Mouse (Mus musculus): ENCODE results near the gene Pde4c. TPM values are rescaled to one million over a fixed set of nuclear protein-coding genes. Genes with fewer than 3 reads are reported as not detected.

Gene Pde4c
- polyA plus RNA-seq (2012; rRNA removed): 6.5 and 6.8 TPM in 2 replicates

DNA sequence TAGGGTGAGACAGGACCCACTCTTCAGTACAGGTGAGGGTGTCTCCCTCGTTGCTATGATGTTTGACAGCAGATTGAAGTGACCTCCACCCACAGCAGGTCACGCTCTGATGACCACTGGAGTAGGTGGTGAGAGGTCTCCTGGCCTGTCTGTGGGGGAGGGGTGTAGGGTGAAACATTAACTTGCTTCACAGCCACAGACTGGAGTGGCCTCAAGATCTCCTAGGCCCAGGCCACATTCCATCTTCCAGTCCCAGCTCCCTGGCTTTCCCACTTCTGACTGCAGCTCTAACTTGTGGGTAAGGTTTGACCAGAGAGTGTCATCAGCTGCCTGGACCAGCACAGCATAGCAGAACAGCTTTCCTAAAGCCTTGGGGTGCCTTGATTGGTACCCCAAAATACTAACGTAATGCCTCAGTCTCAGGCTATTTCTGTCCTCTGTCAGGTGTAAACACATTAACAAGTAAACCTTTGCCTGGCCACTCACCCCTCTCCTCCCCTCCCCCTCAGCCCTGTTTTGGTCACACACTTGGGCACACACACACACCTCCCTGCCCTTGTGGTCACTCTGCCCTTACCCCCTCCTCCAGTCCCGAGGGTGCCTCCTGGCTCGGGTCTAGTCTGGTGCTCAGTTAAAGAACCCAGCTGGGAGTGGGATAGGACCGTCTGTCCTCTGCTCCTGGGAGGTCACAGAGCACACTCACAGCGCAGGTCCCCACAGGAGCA is at the start of gene Pde4c:
TSS of gene Pde4c (plus strand) at position 235 of the 725 bp plus-strand sequence.
- 65% methylated on average over 7 of the region's 7 CpGs for WGBS
- Histone ChIP-seq H3K36me3 (ENCODE audit: control insufficient read depth, insufficient read depth, low read length) (no peaks in the 10 kb centered on the region), H3K4me3 (ENCODE audit: low read depth, low read length) (no peak within 1 kb of the TSS), H3K27me3 (ENCODE audit: control insufficient read depth, insufficient read depth, low read length) (peaks cover 3% of the 10 kb centered on the region; the same call in 1 of the 2 replicates), H3K4me1 (ENCODE audit: control insufficient read depth, insufficient read depth, insufficient read length, low read length) (peaks cover 4% of the 10 kb centered on the region; the same call in 1 of the 2 replicates), H3K27ac (ENCODE audit: insufficient read depth, low read depth, low read length) (no peak within 1 kb of the TSS)
- TF ChIP-seq CTCF (IDR thresholded peaks at IDR 0.05; ENCODE audit: extremely low read depth, insufficient read length, insufficient replicate concordance, low read depth, low read length) (no peak), POLR2A (IDR thresholded peaks at IDR 0.05; ENCODE audit: low read depth, low read length) (no peak)

DNA sequence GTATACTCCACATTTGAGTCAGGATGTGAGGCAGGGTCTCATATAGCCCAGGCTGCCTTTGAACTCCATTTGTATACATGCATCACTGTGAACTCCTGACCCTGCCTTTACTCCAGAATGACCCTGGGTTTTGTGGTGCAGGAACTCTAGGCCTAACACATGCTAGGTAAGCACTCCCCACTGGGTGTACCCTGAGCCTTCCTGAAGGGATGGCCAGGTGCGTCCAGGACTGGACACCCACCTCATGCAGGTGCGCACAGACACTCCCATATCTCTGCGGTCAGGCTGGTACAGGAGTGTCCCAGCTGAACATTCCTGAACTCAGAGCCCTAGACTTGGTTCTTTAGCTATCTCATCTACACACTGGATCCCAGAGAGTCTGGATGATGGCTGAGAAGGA is 49.4 kb upstream of the Pde4c start:
- H3K36me3 ChIP-seq (ENCODE audit: control insufficient read depth, insufficient read depth, low read length): peaks cover 3% of the 10 kb centered on the region; the same call in 1 of the 2 replicates
- TF ChIP-seq POLR2A (IDR thresholded peaks at IDR 0.05; ENCODE audit: low read depth, low read length) (no peak), CTCF (IDR thresholded peaks at IDR 0.05; ENCODE audit: extremely low read depth, insufficient read length, insufficient replicate concordance, low read depth, low read length) (no peak)
- peak overlapping the region; percentile 93 for H3K27ac ChIP-seq (ENCODE audit: insufficient read depth, low read depth, low read length)
- no peaks in the 10 kb centered on the region for H3K27me3 ChIP-seq (ENCODE audit: control insufficient read depth, insufficient read depth, low read length)
- peak overlapping the region; percentile 66; the same call in 1 of the 2 replicates for H3K4me3 ChIP-seq (ENCODE audit: low read depth, low read length)
- peaks cover 39% of the 10 kb centered on the region for H3K4me1 ChIP-seq (ENCODE audit: control insufficient read depth, insufficient read depth, insufficient read length, low read length)
- 30% methylated on average over 3 of the region's 3 CpGs for WGBS

DNA sequence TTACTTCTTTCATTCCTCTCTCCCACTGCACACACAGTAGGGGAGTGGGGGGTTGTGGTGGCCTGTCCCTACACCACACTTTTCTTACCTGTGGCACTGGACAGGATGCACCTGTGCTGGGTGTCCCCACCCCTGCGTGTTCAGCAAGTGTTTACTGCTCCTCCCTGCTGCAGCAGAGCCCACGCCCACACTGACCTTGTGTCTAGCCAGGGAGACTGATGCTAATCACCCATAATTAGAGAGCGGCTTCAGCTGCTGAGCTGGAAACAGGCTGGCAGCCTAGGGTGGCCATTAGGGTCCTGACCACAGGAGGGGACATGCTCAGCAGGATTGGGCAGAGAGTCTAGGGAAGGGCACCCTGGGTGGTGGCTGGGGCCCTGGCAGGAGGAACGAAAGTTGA is 48.8 kb upstream of the Pde4c start:
- Histone ChIP-seq H3K27ac (ENCODE audit: insufficient read depth, low read depth, low read length) (peak overlapping the region; percentile 93), H3K36me3 (ENCODE audit: control insufficient read depth, insufficient read depth, low read length) (peaks cover 3% of the 10 kb centered on the region; the same call in 1 of the 2 replicates), H3K27me3 (ENCODE audit: control insufficient read depth, insufficient read depth, low read length) (no peaks in the 10 kb centered on the region), H3K4me1 (ENCODE audit: control insufficient read depth, insufficient read depth, insufficient read length, low read length) (peaks cover 45% of the 10 kb centered on the region), H3K4me3 (ENCODE audit: low read depth, low read length) (no peak overlapping the region)
- TF ChIP-seq POLR2A (IDR thresholded peaks at IDR 0.05; ENCODE audit: low read depth, low read length): no peak
- no peak for TF ChIP-seq CTCF (IDR thresholded peaks at IDR 0.05; ENCODE audit: extremely low read depth, insufficient read length, insufficient replicate concordance, low read depth, low read length)
- 23% methylated on average over 4 of the region's 4 CpGs for WGBS

DNA sequence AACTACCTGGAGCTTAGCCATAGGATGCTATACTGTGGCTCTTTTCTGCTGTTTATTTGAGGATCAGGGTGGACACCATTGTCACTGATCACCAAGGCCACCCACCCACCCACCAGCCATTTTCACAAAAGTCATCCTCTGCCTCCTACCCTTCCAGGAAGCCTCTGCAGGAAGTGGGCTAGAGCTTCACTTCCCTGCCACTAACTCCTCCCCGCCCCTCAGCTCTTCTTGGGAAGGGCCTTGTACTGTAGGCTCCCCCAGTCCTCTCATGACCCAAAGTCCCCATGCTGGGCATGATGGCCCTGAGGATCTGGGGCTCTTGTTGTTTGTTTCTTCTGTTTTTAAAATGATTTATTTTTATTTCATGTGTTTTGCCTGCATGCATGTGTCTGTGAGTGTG is 48.2 kb upstream of the Pde4c start:
- Histone ChIP-seq H3K36me3 (ENCODE audit: control insufficient read depth, insufficient read depth, low read length) (peaks cover 3% of the 10 kb centered on the region; the same call in 1 of the 2 replicates), H3K27me3 (ENCODE audit: control insufficient read depth, insufficient read depth, low read length) (no peaks in the 10 kb centered on the region), H3K4me3 (ENCODE audit: low read depth, low read length) (no peak overlapping the region), H3K27ac (ENCODE audit: insufficient read depth, low read depth, low read length) (peak overlapping the region; percentile 93), H3K4me1 (ENCODE audit: control insufficient read depth, insufficient read depth, insufficient read length, low read length) (peaks cover 50% of the 10 kb centered on the region)
- 81% methylated on average over 1 of the region's 1 CpGs for WGBS
- no peak for TF ChIP-seq POLR2A (IDR thresholded peaks at IDR 0.05; ENCODE audit: low read depth, low read length)
- TF ChIP-seq CTCF (IDR thresholded peaks at IDR 0.05; ENCODE audit: extremely low read depth, insufficient read length, insufficient replicate concordance, low read depth, low read length): no peak

DNA sequence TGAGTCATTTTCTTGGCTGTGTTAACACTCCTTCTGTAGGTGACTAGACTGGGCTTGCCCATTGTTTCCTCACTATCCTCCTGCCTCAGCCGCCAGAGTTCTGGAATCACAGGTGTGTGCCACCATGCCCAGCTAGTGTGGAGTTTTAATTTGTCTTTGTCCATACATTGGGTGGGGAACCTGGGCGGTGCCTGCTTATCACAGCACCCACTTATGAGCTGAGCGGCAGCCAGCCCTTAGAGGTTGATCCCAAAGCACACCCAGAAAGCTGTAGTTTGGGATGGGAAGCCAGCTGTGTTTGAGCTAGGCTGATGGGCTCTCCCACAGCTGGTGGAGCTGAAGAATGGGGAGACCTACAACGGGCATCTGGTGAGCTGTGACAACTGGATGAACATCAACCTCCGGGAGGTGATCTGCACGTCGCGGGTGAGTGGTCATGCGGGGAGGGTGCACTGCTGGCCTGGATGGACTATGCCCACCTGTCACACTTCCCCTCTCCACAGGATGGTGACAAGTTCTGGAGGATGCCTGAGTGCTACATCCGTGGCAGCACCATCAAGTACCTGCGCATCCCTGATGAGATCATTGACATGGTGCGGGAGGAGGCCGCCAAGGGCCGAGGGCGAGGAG is 46.0 kb upstream of the Pde4c start:
- H3K27ac ChIP-seq (ENCODE audit: insufficient read depth, low read depth, low read length): no peak overlapping the region
- H3K36me3 ChIP-seq (ENCODE audit: control insufficient read depth, insufficient read depth, low read length): peaks cover 3% of the 10 kb centered on the region; the same call in 1 of the 2 replicates
- peaks cover 65% of the 10 kb centered on the region for H3K4me1 ChIP-seq (ENCODE audit: control insufficient read depth, insufficient read depth, insufficient read length, low read length)
- TF ChIP-seq POLR2A (IDR thresholded peaks at IDR 0.05; ENCODE audit: low read depth, low read length) (no peak), CTCF (IDR thresholded peaks at IDR 0.05; ENCODE audit: extremely low read depth, insufficient read length, insufficient replicate concordance, low read depth, low read length) (no peak)
- H3K4me3 ChIP-seq (ENCODE audit: low read depth, low read length): no peak overlapping the region
- WGBS: 83% methylated on average over 15 of the region's 15 CpGs
- H3K27me3 ChIP-seq (ENCODE audit: control insufficient read depth, insufficient read depth, low read length): no peaks in the 10 kb centered on the region

DNA sequence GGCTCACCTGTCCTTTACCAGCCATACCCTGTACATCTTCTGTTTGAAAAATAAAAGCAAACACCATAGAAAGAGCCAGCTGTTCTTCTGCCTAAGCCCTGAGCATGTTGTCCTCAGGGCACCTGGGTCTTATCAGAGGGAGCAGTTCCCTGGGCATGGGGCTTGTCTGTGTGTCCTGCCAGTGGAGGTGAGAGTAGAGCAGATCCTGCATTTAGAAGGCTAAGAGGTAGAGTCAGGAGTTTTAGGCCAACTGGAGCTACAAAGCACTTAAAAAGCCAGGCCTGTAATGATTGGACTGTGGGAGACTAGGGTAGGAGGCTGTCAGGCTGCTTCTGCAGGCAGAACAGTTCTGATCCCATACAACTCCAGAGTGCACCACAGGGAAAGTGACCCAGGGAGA is 44.8 kb upstream of the Pde4c start:
- H3K27me3 ChIP-seq (ENCODE audit: control insufficient read depth, insufficient read depth, low read length): no peaks in the 10 kb centered on the region
- TF ChIP-seq CTCF (IDR thresholded peaks at IDR 0.05; ENCODE audit: extremely low read depth, insufficient read length, insufficient replicate concordance, low read depth, low read length) (no peak), POLR2A (IDR thresholded peaks at IDR 0.05; ENCODE audit: low read depth, low read length) (no peak)
- no peak overlapping the region for H3K4me3 ChIP-seq (ENCODE audit: low read depth, low read length)
- peak overlapping the region; percentile 98 for H3K27ac ChIP-seq (ENCODE audit: insufficient read depth, low read depth, low read length)
- peaks cover 3% of the 10 kb centered on the region; the same call in 1 of the 2 replicates for H3K36me3 ChIP-seq (ENCODE audit: control insufficient read depth, insufficient read depth, low read length)
- H3K4me1 ChIP-seq (ENCODE audit: control insufficient read depth, insufficient read depth, insufficient read length, low read length): peaks cover 67% of the 10 kb centered on the region

DNA sequence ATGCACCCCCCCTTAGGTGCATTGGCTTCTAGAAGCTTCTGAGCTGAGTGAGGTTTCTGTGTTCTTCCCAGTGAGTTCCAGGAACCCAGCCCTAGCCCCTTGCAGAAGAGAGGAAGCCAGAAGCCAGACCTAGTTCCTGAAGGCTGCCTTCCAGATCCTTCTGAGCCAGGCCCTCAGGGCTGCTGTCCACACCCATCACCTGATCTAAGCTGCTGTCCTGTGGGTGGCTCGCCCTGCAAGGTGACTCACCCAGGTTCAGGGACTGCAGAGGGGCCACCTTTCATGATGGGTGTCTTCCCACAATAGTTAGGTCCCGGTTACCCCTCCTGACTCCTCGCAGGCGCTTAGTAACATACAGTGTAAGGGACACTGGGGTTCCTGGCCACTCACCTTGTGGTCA is 44.1 kb upstream of the Pde4c start:
- Histone ChIP-seq H3K4me1 (ENCODE audit: control insufficient read depth, insufficient read depth, insufficient read length, low read length) (peaks cover 60% of the 10 kb centered on the region), H3K27me3 (ENCODE audit: control insufficient read depth, insufficient read depth, low read length) (no peaks in the 10 kb centered on the region), H3K4me3 (ENCODE audit: low read depth, low read length) (no peak overlapping the region), H3K27ac (ENCODE audit: insufficient read depth, low read depth, low read length) (peak overlapping the region; percentile 98), H3K36me3 (ENCODE audit: control insufficient read depth, insufficient read depth, low read length) (peaks cover 3% of the 10 kb centered on the region; the same call in 1 of the 2 replicates)
- WGBS: 69% methylated on average over 4 of the region's 4 CpGs
- TF ChIP-seq POLR2A (IDR thresholded peaks at IDR 0.05; ENCODE audit: low read depth, low read length): peak; percentile 48; the same call in 1 of the 2 replicates
- TF ChIP-seq CTCF (IDR thresholded peaks at IDR 0.05; ENCODE audit: extremely low read depth, insufficient read length, insufficient replicate concordance, low read depth, low read length): no peak
